Mouse (Mus musculus) heart, embryonic 11.5 days (tissue): Measurements from ENCODE around the gene Dapk2. TPM values are rescaled to one million over a fixed set of nuclear protein-coding genes. Genes with fewer than 3 reads are reported as not detected.

Experiments
- polyA plus RNA-seq: library from polyadenylated mRNA; unstranded; fragments of >200 nt; fragmentation: Nextera tagmentation; extraction: Ambion mirVana; gene quantifications from 2 replicates; pipeline ENCODE4 v1.2.1, GENCODE M21; 2014

The Dapk2 gene
- polyA plus RNA-seq, 1 experiment from 2014 or later = 9.8 TPM

Other genes starting within 250 kb of the Dapk2 start
- gene Trip4, start 249.4 kb upstream of the Dapk2 start, polyA plus RNA-seq = 29.6 and 30.5 TPM in 2 replicates
- gene Csnk1g1, start 249.3 kb upstream of the Dapk2 start, polyA plus RNA-seq = 15.5 and 17.3 TPM in 2 replicates
- gene Ppib, start 98.0 kb upstream of the Dapk2 start, polyA plus RNA-seq = 463 and 480 TPM in 2 replicates
- 2.1 and 2.9 TPM in 2 replicates for gene Snx22, start 88.5 kb upstream of the Dapk2 start, polyA plus RNA-seq
- gene Snx1, start 31.6 kb upstream of the Dapk2 start, polyA plus RNA-seq = 71.7 and 73.5 TPM in 2 replicates
- 178 and 181 TPM in 2 replicates for gene Ciao2a, start 31.6 kb upstream of the Dapk2 start, polyA plus RNA-seq
- 24.4 and 25.7 TPM in 2 replicates for gene Herc1, start 192.2 kb downstream of the Dapk2 start, polyA plus RNA-seq